Mouse (Mus musculus) embryonic facial prominence, embryonic 15.5 days (tissue): ENCODE results near the gene Sdhb. TPM values are rescaled to one million over a fixed set of nuclear protein-coding genes. Genes with fewer than 3 reads are reported as not detected.

Experiments
- ATAC-seq: fragments of 200-750 bp; cut with Nextera tagmentation; 2 replicates; pipeline ENCODE4 v1.8.0; 2017; ENCODE audit warnings: low read depth, moderate TSS enrichment; ENCODE audit not compliant: insufficient number of reproducible peaks, low FRiP score, low TSS enrichment
- H3K27ac ChIP-seq: fragments of 300-500 bp; sonication (generic); replicated peaks from 2 replicates; pipeline ENCODE4 v1.5.1; 2015; ENCODE audit warnings: mild to moderate bottlenecking, inconsistent platforms
- H3K27me3 ChIP-seq: fragments of 300-500 bp; sonication (generic); 2 replicates; pipeline ENCODE4 v1.6.1; 2015; ENCODE audit warnings: inconsistent platforms
- H3K36me3 ChIP-seq: fragments of 300-500 bp; sonication (generic); 2 replicates; pipeline ENCODE4 v1.6.1; 2015; ENCODE audit warnings: mild to moderate bottlenecking, inconsistent platforms
- H3K4me1 ChIP-seq: fragments of 300-500 bp; sonication (generic); 2 replicates; pipeline ENCODE4 v1.6.1; 2015; ENCODE audit warnings: inconsistent platforms
- H3K4me2 ChIP-seq: fragments of 300-500 bp; sonication (generic); replicated peaks from 2 replicates; pipeline ENCODE4 v1.6.1; 2015; ENCODE audit warnings: mild to moderate bottlenecking, inconsistent platforms
- H3K4me3 ChIP-seq: fragments of 300-500 bp; sonication (generic); replicated peaks from 2 replicates; pipeline ENCODE4 v1.5.1; 2015; ENCODE audit warnings: mild to moderate bottlenecking, inconsistent platforms
- H3K9ac ChIP-seq: fragments of 300-500 bp; sonication (generic); 2 replicates; pipeline ENCODE4 v1.6.1; 2015; ENCODE audit warnings: inconsistent platforms
- H3K9me3 ChIP-seq: fragments of 300-500 bp; sonication (generic); replicated peaks from 2 replicates; pipeline ENCODE4 v1.6.1; 2016; ENCODE audit warnings: inconsistent platforms
- WGBS: fragments of 180-500 bp; shearing (Covaris S2); methylation state at CpG from one replicate; pipeline ENCODE4 v1.1.7; 2015; 5-methylcytosine and 5-hydroxymethylcytosine counted together
- polyA plus RNA-seq: library from polyadenylated mRNA; unstranded; fragments of >200 nt; fragmentation: Nextera tagmentation; extraction: Ambion mirVana; gene quantifications from 2 replicates; pipeline ENCODE4 v1.2.1, GENCODE M21; 2015

The Sdhb gene
- polyA plus RNA-seq, 1 experiment from 2014 or later, result 362 TPM

GRCm38 (mm10) chr4:140949052-140949451 lies 12.0 kb upstream of the Sdhb start:
- ATAC-seq, result no peak
- H3K27ac ChIP-seq, result no peak overlapping the region
- H3K4me2 ChIP-seq, result no peak overlapping the region
- no peak overlapping the region for H3K9ac ChIP-seq
- no peaks in the 10 kb centered on the region for H3K27me3 ChIP-seq
- no peaks in the 10 kb centered on the region for H3K9me3 ChIP-seq
- 79% methylated on average over 8 of the region's 8 CpGs for WGBS
- no peaks in the 10 kb centered on the region for H3K4me1 ChIP-seq
- no peaks in the 10 kb centered on the region for H3K36me3 ChIP-seq
- no peak overlapping the region for H3K4me3 ChIP-seq

DNA sequence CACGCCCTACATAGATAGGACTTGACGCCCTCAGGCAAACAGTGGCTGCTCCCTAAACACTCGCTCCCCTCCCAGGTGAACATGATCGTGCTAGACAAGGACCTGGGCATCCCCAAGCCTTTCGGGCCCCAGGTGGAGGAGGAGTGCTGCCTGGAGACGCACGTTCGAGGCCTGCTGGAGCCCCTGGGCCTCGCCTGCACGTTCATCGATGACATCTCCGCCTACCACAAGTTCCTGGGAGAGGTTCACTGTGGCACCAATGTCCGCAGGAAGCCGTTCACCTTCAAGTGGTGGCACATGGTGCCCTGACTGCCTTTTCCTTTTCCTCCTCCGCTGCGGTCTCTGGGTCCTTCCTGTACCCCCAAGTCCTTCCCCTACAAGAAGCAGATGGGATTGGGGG lies 11.4 kb upstream of the Sdhb start:
- H3K4me1 ChIP-seq, result no peaks in the 10 kb centered on the region
- no peaks in the 10 kb centered on the region for H3K27me3 ChIP-seq
- H3K27ac ChIP-seq, result no peak overlapping the region
- H3K9ac ChIP-seq, result no peak overlapping the region
- no peak overlapping the region for H3K4me2 ChIP-seq
- no peak for ATAC-seq
- H3K4me3 ChIP-seq, result no peak overlapping the region
- 76% methylated on average over 16 of the region's 16 CpGs for WGBS
- no peaks in the 10 kb centered on the region for H3K36me3 ChIP-seq
- no peaks in the 10 kb centered on the region for H3K9me3 ChIP-seq

- Histone ChIP-seq H3K9ac (no peak overlapping the region), H3K4me1 (no peaks in the 10 kb centered on the region), H3K4me2 (no peak overlapping the region), H3K36me3 (no peaks in the 10 kb centered on the region), H3K27me3 (no peaks in the 10 kb centered on the region), H3K9me3 (no peaks in the 10 kb centered on the region), H3K4me3 (no peak overlapping the region), H3K27ac (no peak overlapping the region)
- no peak for ATAC-seq
- 74% methylated on average over 3 of the region's 3 CpGs for WGBS
Observed at GRCm38 (mm10) chr4:140950574-140950973, 10.4 kb upstream of the Sdhb start.

- no peak overlapping the region for H3K27ac ChIP-seq
- H3K9me3 ChIP-seq, result no peaks in the 10 kb centered on the region
- no peaks in the 10 kb centered on the region for H3K36me3 ChIP-seq
- no peak overlapping the region for H3K4me3 ChIP-seq
- 81% methylated on average over 18 of the region's 18 CpGs for WGBS
- no peak for ATAC-seq
- no peaks in the 10 kb centered on the region for H3K27me3 ChIP-seq
- H3K4me1 ChIP-seq, result peaks cover 4% of the 10 kb centered on the region; the same call in 1 of the 2 replicates
- no peak overlapping the region for H3K4me2 ChIP-seq
- H3K9ac ChIP-seq, result no peak overlapping the region
Observed at GRCm38 (mm10) chr4:140951861-140952641, 9.0 kb upstream of the Sdhb start.

- Histone ChIP-seq H3K4me1 (peaks cover 32% of the 10 kb centered on the region), H3K36me3 (no peaks in the 10 kb centered on the region), H3K4me3 (peak overlapping the region; percentile 49), H3K9me3 (no peaks in the 10 kb centered on the region), H3K4me2 (peak overlapping the region; percentile 82), H3K27me3 (no peaks in the 10 kb centered on the region), H3K9ac (peak overlapping the region; percentile 29; the same call in 1 of the 2 replicates), H3K27ac (peak overlapping the region; percentile 52)
- no peak for ATAC-seq
- WGBS, result 4% methylated on average over 17 of the region's 17 CpGs
Observed at GRCm38 (mm10) chr4:140957131-140957702, 3.8 kb upstream of the Sdhb start.

GRCm38 (mm10) chr4:140957725-140958124 lies 3.3 kb upstream of the Sdhb start:
- H3K36me3 ChIP-seq, result no peaks in the 10 kb centered on the region
- under 1% methylated on average over 13 of the region's 13 CpGs for WGBS
- peak overlapping the region; percentile 49 for H3K4me3 ChIP-seq
- peaks cover 37% of the 10 kb centered on the region for H3K4me1 ChIP-seq
- peak; percentile 67 for ATAC-seq
- peak overlapping the region; percentile 29 for H3K9ac ChIP-seq
- no peaks in the 10 kb centered on the region for H3K9me3 ChIP-seq
- H3K4me2 ChIP-seq, result peak overlapping the region; percentile 82
- H3K27ac ChIP-seq, result peak overlapping the region; percentile 52
- no peaks in the 10 kb centered on the region for H3K27me3 ChIP-seq

- no peak for ATAC-seq
- Histone ChIP-seq H3K36me3 (no peaks in the 10 kb centered on the region), H3K9ac (no peak overlapping the region), H3K4me1 (peaks cover 40% of the 10 kb centered on the region), H3K4me2 (peak overlapping the region; percentile 82; the same call in 1 of the 2 replicates), H3K4me3 (no peak overlapping the region), H3K27me3 (no peaks in the 10 kb centered on the region), H3K9me3 (no peaks in the 10 kb centered on the region), H3K27ac (no peak overlapping the region)
- WGBS, result 48% methylated on average over 6 of the region's 6 CpGs
Observed at GRCm38 (mm10) chr4:140958319-140958718, 2.7 kb upstream of the Sdhb start.

DNA sequence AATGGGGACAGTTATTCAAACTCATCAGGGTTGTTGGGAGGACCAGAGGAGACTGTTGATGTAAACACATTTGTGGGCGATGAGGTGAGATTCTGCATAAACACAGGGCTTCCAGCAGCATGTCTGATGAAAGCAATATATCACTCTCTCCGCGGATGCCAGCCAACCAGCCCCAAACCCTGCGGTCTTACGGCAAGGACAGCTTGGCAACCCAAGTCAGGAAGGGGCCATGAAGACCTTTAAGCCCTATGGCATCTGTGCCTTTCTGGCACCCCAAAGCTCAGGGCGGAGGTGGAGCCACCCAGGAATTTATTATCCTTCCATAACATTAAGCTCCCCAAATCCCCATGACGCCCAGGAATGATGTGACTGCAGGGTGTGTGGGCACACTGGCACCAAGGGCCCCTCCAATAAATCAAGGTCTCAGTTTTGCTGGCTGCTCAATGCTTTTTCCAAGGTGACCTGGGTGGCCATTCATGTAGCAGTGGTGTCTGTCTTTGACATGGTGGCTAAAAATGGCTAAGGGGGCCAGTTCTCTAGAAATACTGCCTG lies 1.8 kb upstream of the Sdhb start:
- WGBS, result 81% methylated on average over 7 of the region's 7 CpGs
- Histone ChIP-seq H3K36me3 (no peaks in the 10 kb centered on the region), H3K4me3 (no peak overlapping the region), H3K4me1 (peaks cover 45% of the 10 kb centered on the region), H3K27me3 (no peaks in the 10 kb centered on the region), H3K9ac (no peak overlapping the region), H3K27ac (no peak overlapping the region), H3K4me2 (no peak overlapping the region), H3K9me3 (no peaks in the 10 kb centered on the region)
- no peak for ATAC-seq

GRCm38 (mm10) chr4:140959715-140960479 lies 1.1 kb upstream of the Sdhb start:
- H3K36me3 ChIP-seq, result no peaks in the 10 kb centered on the region
- peaks cover 50% of the 10 kb centered on the region for H3K4me1 ChIP-seq
- ATAC-seq, result no peak
- no peak overlapping the region for H3K27ac ChIP-seq
- H3K9me3 ChIP-seq, result no peaks in the 10 kb centered on the region
- 77% methylated on average over 10 of the region's 10 CpGs for WGBS
- no peak overlapping the region for H3K9ac ChIP-seq
- peak overlapping the region; percentile 90; the same call in 1 of the 2 replicates for H3K4me2 ChIP-seq
- no peaks in the 10 kb centered on the region for H3K27me3 ChIP-seq
- H3K4me3 ChIP-seq, result no peak overlapping the region; the same call in 1 of the 2 replicates

- no peaks in the 10 kb centered on the region for H3K27me3 ChIP-seq
- H3K36me3 ChIP-seq, result peaks cover 8% of the 10 kb centered on the region; the same call in 1 of the 2 replicates
- ATAC-seq, result peak; percentile 27; the same call in 1 of the 2 replicates
- H3K27ac ChIP-seq, result peak overlapping the region; percentile 85
- WGBS, result 1% methylated on average over 38 of the region's 38 CpGs
- H3K4me2 ChIP-seq, result peak overlapping the region; percentile 90
- H3K9ac ChIP-seq, result peak overlapping the region; percentile 90
- peaks cover 51% of the 10 kb centered on the region for H3K4me1 ChIP-seq
- H3K9me3 ChIP-seq, result no peaks in the 10 kb centered on the region
- H3K4me3 ChIP-seq, result peak overlapping the region; percentile 94
Observed at GRCm38 (mm10) chr4:140961467-140962206, 634 bp downstream of the Sdhb start.
